Mouse (Mus musculus) cortical plate, adult 2 months (tissue): ENCODE results near the gene Kbtbd13.

Experiments used
- CTCF ChIP-seq: fragments of 200-500 bp; IDR thresholded peaks from 2 replicates; pipeline ENCODE4 v1.5.1; 2011; ENCODE audit warnings: mild to moderate bottlenecking, control low read depth, low read length; ENCODE audit not compliant: insufficient read depth; ENCODE audit errors: extremely low read depth
- POLR2A ChIP-seq: fragments of 200-500 bp; IDR thresholded peaks from 2 replicates; pipeline ENCODE4 v1.6.1; 2011; ENCODE audit warnings: mild to moderate bottlenecking, low read length, control low read depth; ENCODE audit not compliant: insufficient read depth; ENCODE audit errors: extremely low read depth

- TF ChIP-seq CTCF: no peak
- no peak for TF ChIP-seq POLR2A
Observed at GRCm38 (mm10) chr9:65407861-65408260, 16.4 kb upstream of the Kbtbd13 start.
